Mouse (Mus musculus) liver, embryonic 14.5 days (tissue): ENCODE measurements around the gene Cav1.

Experiments used
- CTCF ChIP-seq: IDR thresholded peaks from 2 replicates; pipeline ENCODE4 v1.5.1; 2016; ENCODE audit warnings: antibody characterized with exemption, low read depth, control low read depth
- EP300 ChIP-seq: IDR thresholded peaks from 2 replicates; pipeline ENCODE4 v1.6.1; 2016; ENCODE audit warnings: antibody characterized with exemption, low read depth

DNA sequence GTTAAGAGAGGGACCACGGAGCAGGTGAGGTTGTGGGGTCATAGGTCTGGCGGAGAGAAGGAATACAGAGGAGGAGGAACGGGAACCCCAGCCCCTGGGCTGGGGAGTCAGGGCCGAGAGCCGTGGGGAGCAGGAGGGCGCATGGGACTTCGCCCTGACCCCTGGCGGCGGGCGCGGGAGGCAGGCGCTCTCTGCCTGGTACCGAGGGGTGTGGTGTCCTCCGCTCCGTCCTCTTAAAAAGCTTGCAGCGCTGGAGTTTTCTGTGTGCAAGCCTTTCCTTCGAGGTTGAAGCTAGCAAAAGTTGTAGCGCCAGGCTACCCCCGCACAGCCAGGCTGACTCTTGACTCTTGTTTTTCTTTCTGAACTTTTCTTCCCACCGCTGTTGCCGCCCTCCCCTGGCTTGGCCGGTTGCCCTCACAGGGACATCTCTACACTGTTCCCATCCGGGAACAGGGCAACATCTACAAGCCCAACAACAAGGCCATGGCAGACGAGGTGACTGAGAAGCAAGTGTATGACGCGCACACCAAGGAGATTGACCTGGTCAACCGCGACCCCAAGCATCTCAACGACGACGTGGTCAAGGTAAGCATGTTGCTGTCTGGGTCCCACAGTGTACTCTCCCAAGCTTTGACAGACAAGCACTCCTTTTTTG is 1.5 kb downstream of the Cav1 start:
- TF ChIP-seq CTCF (peak; percentile 70), EP300 (no peak)
